Mouse (Mus musculus) thymus, adult 2 months (tissue): ENCODE data around the gene Grhl3. TPM values are rescaled to one million over a fixed set of nuclear protein-coding genes. Genes with fewer than 3 reads are reported as not detected.

Source experiments
- DNase-seq: peaks from one replicate; pipeline ENCODE4 v3.0.0; 2021
- H3K27ac ChIP-seq: fragments of 200-500 bp; 2 replicates; pipeline ENCODE4 v1.5.1; 2012; ENCODE audit warnings: low read length, control low read depth; ENCODE audit not compliant: control insufficient read depth, insufficient read depth
- H3K27me3 ChIP-seq: fragments of 200-500 bp; 2 replicates; pipeline ENCODE4 v1.6.1; 2012; ENCODE audit warnings: mild to moderate bottlenecking, low read length, moderate library complexity, mixed read lengths; ENCODE audit not compliant: control insufficient read depth, insufficient read depth
- H3K36me3 ChIP-seq: fragments of 200-500 bp; 2 replicates; pipeline ENCODE4 v1.6.1; 2012; ENCODE audit warnings: mild to moderate bottlenecking, low read length, moderate library complexity; ENCODE audit not compliant: control insufficient read depth, insufficient read depth
- H3K4me1 ChIP-seq: fragments of 200-500 bp; replicated peaks from 2 replicates; pipeline ENCODE4 v1.6.1; 2012; ENCODE audit warnings: low read length; ENCODE audit not compliant: control insufficient read depth, insufficient read depth
- H3K4me3 ChIP-seq: fragments of 200-500 bp; 2 replicates; pipeline ENCODE4 v1.5.1; 2012; ENCODE audit warnings: mild to moderate bottlenecking, low read length, control low read depth, moderate library complexity; ENCODE audit not compliant: control insufficient read depth, insufficient read depth
- CTCF ChIP-seq: fragments of 200-500 bp; IDR thresholded peaks from 2 replicates; pipeline ENCODE4 v1.5.1; 2012; ENCODE audit warnings: mild to moderate bottlenecking, control low read depth, low read length, moderate library complexity, borderline replicate concordance; ENCODE audit not compliant: control insufficient read depth, poor library complexity, insufficient read depth; ENCODE audit errors: extremely low read depth
- POLR2A ChIP-seq: fragments of 200-500 bp; IDR thresholded peaks from 2 replicates; pipeline ENCODE4 v1.6.1; 2012; ENCODE audit warnings: mild to moderate bottlenecking, low read length, control low read depth, moderate library complexity; ENCODE audit not compliant: control insufficient read depth, poor library complexity, insufficient read depth; ENCODE audit errors: extremely low read depth
- WGBS: fragments of 180-500 bp; shearing (Covaris S2); methylation state at CpG from one replicate; pipeline ENCODE4 v1.1.7; 2018; 5-methylcytosine and 5-hydroxymethylcytosine counted together
- polyA plus RNA-seq: library from polyadenylated mRNA; depleted of rRNA; stranded (reverse); fragments of >200 nt; gene quantifications from 2 replicates; pipeline ENCODE4 v1.2.3, GENCODE M21; 2012

The Grhl3 gene
- polyA plus RNA-seq, 1 experiment, result 0.80 TPM

DNA sequence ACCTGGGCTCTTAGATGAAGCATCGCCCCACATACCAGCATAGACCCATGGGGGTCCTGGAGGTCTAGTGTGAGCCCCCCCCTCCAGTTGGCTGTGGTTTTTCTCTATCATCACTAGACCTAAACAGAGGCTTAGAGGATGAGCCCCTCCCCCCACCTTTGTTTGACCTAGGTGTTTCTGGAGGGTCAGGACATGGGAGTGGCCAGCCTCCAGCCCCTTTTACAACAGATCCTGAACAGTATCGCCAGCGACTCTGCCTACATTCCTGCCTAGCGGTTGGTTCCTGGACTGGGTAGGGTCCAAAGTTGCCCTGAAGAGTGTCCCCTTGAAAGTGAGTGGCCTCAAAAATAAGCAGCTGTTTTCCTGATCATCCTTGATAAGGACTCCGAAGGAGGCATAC lies 5.1 kb upstream of the Grhl3 start:
- WGBS, result 93% methylated on average over 5 of the region's 5 CpGs
- Histone ChIP-seq H3K4me1 (peaks cover 9% of the 10 kb centered on the region), H3K27me3 (no peaks in the 10 kb centered on the region), H3K27ac (no peak overlapping the region), H3K36me3 (no peaks in the 10 kb centered on the region), H3K4me3 (no peak overlapping the region)
- DNase-seq, result no peak
- TF ChIP-seq POLR2A (no peak), CTCF (no peak)

DNA sequence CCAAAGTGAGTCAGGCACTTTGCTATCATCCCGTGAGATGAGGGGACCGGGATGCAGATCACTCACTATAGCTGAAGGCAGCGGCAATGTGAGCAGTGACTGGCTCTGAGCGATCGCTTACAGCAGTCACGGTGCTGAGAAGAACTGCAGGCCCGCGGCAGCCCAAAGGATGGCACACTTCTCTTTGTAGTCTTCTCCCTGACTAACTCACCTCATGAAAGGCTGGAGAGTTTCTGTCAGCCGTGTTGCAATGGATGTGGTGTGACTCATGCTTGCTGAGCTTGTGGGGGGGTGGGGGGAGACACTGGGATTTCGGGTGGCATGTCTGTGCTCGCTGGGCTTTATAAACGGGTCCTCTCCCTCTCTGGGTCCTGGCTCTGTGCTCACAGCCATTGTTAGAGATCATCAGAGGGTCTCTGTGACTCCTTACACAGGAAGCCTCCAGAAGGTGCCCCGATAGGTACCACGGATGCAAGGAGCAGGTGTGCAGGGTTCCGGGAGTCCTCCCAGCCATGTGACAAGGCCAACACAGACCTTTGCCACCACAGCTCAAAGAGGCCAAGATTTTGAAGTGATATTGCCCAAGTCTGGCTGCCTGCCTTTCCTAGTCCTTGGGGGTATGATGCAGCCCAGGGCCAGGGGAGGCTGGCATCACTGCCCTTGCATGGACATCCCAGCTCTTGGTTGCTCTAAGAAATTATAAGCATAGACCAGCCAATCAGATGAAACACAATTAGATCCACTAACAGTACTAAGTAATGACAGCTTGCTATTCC lies 2.1 kb upstream of the Grhl3 start:
- no peak overlapping the region for H3K27ac ChIP-seq
- H3K36me3 ChIP-seq, result no peaks in the 10 kb centered on the region
- peaks cover 33% of the 10 kb centered on the region for H3K4me1 ChIP-seq
- no peak overlapping the region for H3K4me3 ChIP-seq
- WGBS, result 75% methylated on average over 15 of the region's 15 CpGs
- DNase-seq, result no peak
- TF ChIP-seq POLR2A, result no peak
- no peak for TF ChIP-seq CTCF
- no peaks in the 10 kb centered on the region for H3K27me3 ChIP-seq

DNA sequence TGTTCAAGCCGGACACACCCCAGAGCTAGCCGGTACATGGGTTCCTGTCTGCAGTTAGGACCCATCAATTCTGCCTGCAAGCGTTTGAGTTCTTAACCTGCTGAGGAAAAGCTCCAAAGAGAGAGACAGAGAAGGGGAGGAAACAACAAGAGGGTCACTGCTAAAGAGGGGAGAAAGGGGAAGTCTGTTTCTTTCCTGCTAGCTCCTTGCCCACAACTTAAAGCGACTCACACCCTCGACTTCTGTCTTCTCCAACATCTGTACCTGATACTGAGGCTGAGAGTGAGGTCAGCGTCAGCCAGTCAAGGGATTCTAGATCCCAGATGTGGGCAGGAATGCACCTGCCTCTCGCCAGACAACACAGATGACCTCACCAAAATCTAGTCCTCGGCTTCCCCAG lies 1.2 kb downstream of the Grhl3 start:
- peaks cover 57% of the 10 kb centered on the region for H3K4me1 ChIP-seq
- no peak overlapping the region for H3K4me3 ChIP-seq
- 6% methylated on average over 8 of the region's 8 CpGs for WGBS
- no peak overlapping the region for H3K27ac ChIP-seq
- DNase-seq, result no peak
- H3K36me3 ChIP-seq, result no peaks in the 10 kb centered on the region
- TF ChIP-seq CTCF (no peak), POLR2A (no peak)
- H3K27me3 ChIP-seq, result 0 out of 2 replicates have a peak, but pooled peaks cover 5% of the 10 kb centered on the region

DNA sequence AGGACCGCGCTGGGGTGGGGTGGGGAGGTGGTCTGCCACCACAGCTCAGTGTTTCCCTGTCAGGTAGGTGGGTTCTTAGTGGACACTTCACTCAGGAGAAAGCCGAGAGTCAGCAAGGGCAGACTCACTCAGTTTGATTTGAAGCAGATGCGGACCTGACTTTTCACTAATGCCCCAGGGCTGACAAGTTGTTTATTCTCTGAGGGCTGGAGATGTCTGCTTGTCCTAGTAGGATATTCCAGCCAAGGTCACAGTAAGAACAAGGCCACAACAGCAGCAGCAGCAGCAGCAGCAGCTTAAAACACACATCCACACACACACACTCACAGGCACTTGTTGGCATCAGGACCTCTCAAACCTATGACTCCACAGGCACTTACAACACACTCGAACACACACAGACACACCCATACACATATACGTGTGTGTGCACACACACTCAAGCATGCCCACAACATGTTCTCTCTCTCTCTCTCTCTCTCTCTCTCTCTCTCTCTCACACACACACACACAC lies 2.3 kb downstream of the Grhl3 start:
- no peak overlapping the region for H3K27ac ChIP-seq
- DNase-seq, result no peak
- WGBS, result 19% methylated on average over 6 of the region's 6 CpGs
- H3K4me1 ChIP-seq, result peaks cover 61% of the 10 kb centered on the region
- H3K4me3 ChIP-seq, result no peak overlapping the region
- TF ChIP-seq POLR2A (no peak), CTCF (no peak)
- H3K27me3 ChIP-seq, result 0 out of 2 replicates have a peak, but pooled peaks cover 5% of the 10 kb centered on the region
- H3K36me3 ChIP-seq, result no peaks in the 10 kb centered on the region

DNA sequence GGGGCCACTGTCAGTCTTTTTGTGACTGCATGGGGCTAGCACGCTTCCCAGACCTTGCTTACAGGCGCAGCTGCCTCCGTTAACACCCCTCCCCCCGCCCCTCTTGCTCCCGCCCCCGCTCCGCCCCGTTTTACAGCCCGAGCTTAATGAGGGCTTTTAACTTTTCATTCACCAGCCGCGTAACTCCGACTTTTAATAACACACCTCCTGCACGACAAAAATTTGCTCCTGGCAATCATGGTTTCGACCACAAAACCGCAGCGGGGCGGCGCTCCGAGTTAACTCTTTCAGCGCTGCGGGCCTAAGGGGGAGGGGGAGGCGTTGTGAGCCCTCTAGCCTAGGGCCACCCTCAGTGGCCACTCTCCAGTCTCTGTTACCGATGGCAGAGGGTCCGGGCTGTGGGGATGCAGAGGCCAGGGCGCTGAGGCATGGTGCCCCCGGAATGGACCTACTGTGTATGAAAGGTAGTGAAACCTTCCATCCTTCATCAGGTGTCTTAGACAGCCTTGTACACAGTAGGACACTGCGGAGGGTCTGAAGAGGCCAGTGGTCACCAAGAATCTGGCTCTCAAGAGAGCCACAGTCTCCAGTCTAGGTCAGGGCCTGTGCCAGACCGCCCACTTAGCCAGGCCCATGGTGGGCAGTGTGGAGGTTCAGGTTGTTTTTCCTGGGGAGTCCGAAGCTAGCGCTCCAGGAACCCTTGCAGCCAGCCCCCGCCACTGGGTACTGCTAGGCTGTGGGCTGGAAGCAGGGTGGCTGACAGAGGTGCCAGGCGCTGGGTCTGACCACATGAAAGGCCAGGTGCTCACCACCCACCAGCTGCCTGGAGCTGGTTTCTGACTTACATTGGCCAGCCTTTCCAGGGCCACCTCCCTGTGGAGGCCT lies 3.0 kb downstream of the Grhl3 start:
- H3K27ac ChIP-seq, result no peak overlapping the region
- H3K4me1 ChIP-seq, result peaks cover 61% of the 10 kb centered on the region
- TF ChIP-seq POLR2A (no peak), CTCF (no peak)
- H3K27me3 ChIP-seq, result 0 out of 2 replicates have a peak, but pooled peaks cover 5% of the 10 kb centered on the region
- H3K4me3 ChIP-seq, result no peak overlapping the region
- H3K36me3 ChIP-seq, result no peaks in the 10 kb centered on the region
- DNase-seq, result peak; percentile 62
- WGBS, result 5% methylated on average over 32 of the region's 32 CpGs

DNA sequence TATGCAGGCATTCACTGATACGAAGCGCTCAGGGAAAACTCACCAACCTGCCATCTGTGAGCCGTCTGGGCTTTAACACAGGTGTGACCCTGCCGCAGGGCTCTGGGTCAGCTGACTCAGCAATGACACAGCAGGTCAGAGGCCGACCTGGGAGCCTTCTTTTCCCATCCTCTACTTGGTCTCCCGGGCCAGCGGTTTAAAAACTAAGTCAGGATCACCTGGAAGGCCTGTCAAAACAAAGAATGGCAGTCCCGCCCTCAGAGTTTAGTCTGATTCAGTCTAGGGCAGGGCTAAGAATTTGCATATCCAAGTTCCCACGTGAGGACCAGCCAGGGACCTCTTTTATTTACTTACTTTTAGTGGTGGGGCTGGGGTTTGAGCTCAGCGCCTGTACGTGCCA lies 4.2 kb downstream of the Grhl3 start:
- Histone ChIP-seq H3K4me3 (no peak overlapping the region), H3K27me3 (0 out of 2 replicates have a peak, but pooled peaks cover 5% of the 10 kb centered on the region), H3K27ac (no peak overlapping the region), H3K4me1 (peaks cover 59% of the 10 kb centered on the region), H3K36me3 (no peaks in the 10 kb centered on the region)
- WGBS, result 4% methylated on average over 11 of the region's 11 CpGs
- DNase-seq, result peak; percentile 30
- TF ChIP-seq POLR2A, result no peak
- no peak for TF ChIP-seq CTCF
